Mouse (Mus musculus) kidney, embryonic 14.5 days (tissue): ENCODE measurements around the gene Parp12. TPM values are rescaled to one million over a fixed set of nuclear protein-coding genes. Genes with fewer than 3 reads are reported as not detected.

ENCODE experiments used
- ATAC-seq: fragments of 200-750 bp; cut with Nextera tagmentation; 2 replicates; pipeline ENCODE4 v1.8.0; 2017; ENCODE audit warnings: moderate number of reproducible peaks, mild to moderate bottlenecking, moderate TSS enrichment, moderate library complexity; ENCODE audit not compliant: low FRiP score, low TSS enrichment
- H3K27ac ChIP-seq: fragments of 300-500 bp; sonication (generic); 2 replicates; pipeline ENCODE4 v1.5.1; 2014; ENCODE audit warnings: low read depth, mild to moderate bottlenecking, low read length, moderate library complexity, mixed read lengths
- H3K27me3 ChIP-seq: fragments of 300-500 bp; sonication (generic); 2 replicates; pipeline ENCODE4 v1.6.1; 2014; ENCODE audit warnings: mild to moderate bottlenecking, low read length; ENCODE audit not compliant: control insufficient read depth, insufficient read depth
- H3K36me3 ChIP-seq: fragments of 300-500 bp; sonication (generic); 2 replicates; pipeline ENCODE4 v1.6.1; 2014; ENCODE audit warnings: low read length, mixed read lengths; ENCODE audit not compliant: control insufficient read depth, insufficient read depth
- H3K4me1 ChIP-seq: fragments of 300-500 bp; sonication (generic); 2 replicates; pipeline ENCODE4 v1.6.1; 2014; ENCODE audit warnings: low read length, mixed read lengths; ENCODE audit not compliant: control insufficient read depth, insufficient read depth
- H3K4me2 ChIP-seq: fragments of 300-500 bp; sonication (generic); replicated peaks from 2 replicates; pipeline ENCODE4 v1.6.1; 2014; ENCODE audit warnings: low read depth, mild to moderate bottlenecking, low read length
- H3K4me3 ChIP-seq: fragments of 300-500 bp; sonication (generic); 2 replicates; pipeline ENCODE4 v1.5.1; 2014; ENCODE audit warnings: mild to moderate bottlenecking, low read length
- H3K9ac ChIP-seq: fragments of 300-500 bp; sonication (generic); 2 replicates; pipeline ENCODE4 v1.6.1; 2014; ENCODE audit warnings: low read depth, mild to moderate bottlenecking, low read length, moderate library complexity
- H3K9me3 ChIP-seq: fragments of 300-500 bp; sonication (generic); 2 replicates; pipeline ENCODE4 v1.6.1; 2016; ENCODE audit warnings: low read length; ENCODE audit not compliant: control insufficient read depth
- WGBS: fragments of 180-500 bp; shearing (Covaris S2); extraction: QIAGEN DNeasy Blood & Tissue Kit; methylation state at CpG from one replicate; pipeline ENCODE4 v1.1.7; 2014; 5-methylcytosine and 5-hydroxymethylcytosine counted together
- polyA plus RNA-seq: library from polyadenylated mRNA; unstranded; fragments of >200 nt; fragmentation: Nextera tagmentation; extraction: Ambion mirVana; gene quantifications from 2 replicates; pipeline ENCODE4 v1.2.1, GENCODE M21; 2014

Gene Parp12
- 3.7 and 7.4 TPM in 2 replicates for polyA plus RNA-seq

DNA sequence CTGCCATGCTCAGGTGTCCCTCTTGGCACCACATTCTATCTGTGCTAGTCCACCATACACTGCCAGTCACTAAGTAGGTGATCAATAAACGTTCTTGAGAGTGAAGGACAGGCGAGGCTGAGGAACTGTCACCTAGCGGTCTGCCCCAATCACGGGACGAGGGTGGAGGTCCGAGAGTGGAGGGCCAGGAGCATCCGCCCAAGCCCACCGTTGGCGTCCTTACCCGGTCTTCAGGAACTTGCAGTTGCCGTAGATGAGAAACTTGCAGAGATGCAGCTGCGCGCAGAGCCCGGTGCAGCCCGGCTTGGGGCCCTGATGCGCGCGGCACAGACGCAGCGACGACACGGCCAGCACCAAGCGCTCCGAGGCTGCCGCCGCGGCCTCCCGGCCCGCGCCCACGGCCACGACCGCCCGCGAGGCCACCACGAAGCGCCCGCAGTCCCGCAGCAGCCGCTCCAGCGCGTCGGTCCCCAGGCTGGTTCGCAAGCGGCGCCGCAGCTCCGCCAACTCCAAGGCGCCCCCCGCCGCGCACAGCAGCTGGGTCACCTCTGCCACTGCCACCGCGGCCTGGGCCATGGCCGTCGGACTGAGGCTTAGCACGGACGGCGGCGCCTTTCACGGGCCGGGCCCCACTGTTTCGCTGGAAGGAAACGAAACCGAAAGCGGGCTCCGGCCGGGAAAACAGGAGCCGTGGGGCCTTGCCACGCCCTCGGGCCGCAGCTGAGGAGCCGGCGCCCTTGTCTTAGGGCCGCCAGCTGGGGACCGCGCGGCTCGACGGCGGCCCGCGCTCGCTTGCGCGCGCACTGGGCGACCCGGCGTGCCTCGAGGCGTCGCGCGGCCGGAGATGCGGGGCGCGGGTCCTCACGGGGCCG, at the start of gene Parp12:
Parp12 (minus strand) TSS at position 766 of the 872 bp plus-strand sequence.
- H3K27me3 ChIP-seq, result peaks cover 18% of the 10 kb centered on the region
- 4% methylated on average over 48 of the region's 101 CpGs for WGBS
- H3K27ac ChIP-seq, result 0 out of 2 replicates have a peak within 1 kb of the TSS, but pooled peaks have one; percentile 11
- H3K4me2 ChIP-seq, result peak within 1 kb of the TSS; percentile 53
- peak; percentile 85 for ATAC-seq
- 0 out of 2 replicates have a peak, but pooled peaks cover 3% of the 10 kb centered on the region for H3K4me1 ChIP-seq
- no peaks in the 10 kb centered on the region for H3K36me3 ChIP-seq
- H3K9ac ChIP-seq, result peak within 1 kb of the TSS; percentile 79
- peaks cover 5% of the 10 kb centered on the region; the same call in 1 of the 2 replicates for H3K9me3 ChIP-seq
- H3K4me3 ChIP-seq, result peak within 1 kb of the TSS; percentile 78

GRCm38 (mm10) chr6:39164891-39165290, 46.7 kb upstream of the Parp12 start:
- no peak for ATAC-seq
- Histone ChIP-seq H3K36me3 (peaks cover 24% of the 10 kb centered on the region; the same call in 1 of the 2 replicates), H3K9me3 (no peaks in the 10 kb centered on the region), H3K27me3 (no peaks in the 10 kb centered on the region), H3K4me2 (no peak overlapping the region), H3K9ac (no peak overlapping the region), H3K4me3 (no peak overlapping the region), H3K27ac (no peak overlapping the region), H3K4me1 (no peaks in the 10 kb centered on the region)
- 100% methylated on average over 1 of the region's 1 CpGs for WGBS

GRCm38 (mm10) chr6:39161975-39162374, 43.8 kb upstream of the Parp12 start:
- 92% methylated on average over 6 of the region's 6 CpGs for WGBS
- H3K36me3 ChIP-seq, result peaks cover 16% of the 10 kb centered on the region; the same call in 1 of the 2 replicates
- no peak for ATAC-seq

GRCm38 (mm10) chr6:39146041-39146440, 27.9 kb upstream of the Parp12 start:
- Histone ChIP-seq H3K4me1 (no peaks in the 10 kb centered on the region), H3K4me2 (no peak overlapping the region), H3K36me3 (peaks cover 64% of the 10 kb centered on the region), H3K27ac (no peak overlapping the region), H3K9me3 (no peaks in the 10 kb centered on the region), H3K27me3 (no peaks in the 10 kb centered on the region), H3K4me3 (no peak overlapping the region), H3K9ac (no peak overlapping the region)
- 57% methylated on average over 6 of the region's 6 CpGs for WGBS
- no peak for ATAC-seq

More at GRCm38 (mm10) chr6:39161975-39162374, 43.8 kb upstream of the Parp12 start:
- H3K27ac ChIP-seq, result no peak overlapping the region
- no peak overlapping the region for H3K9ac ChIP-seq
- H3K4me3 ChIP-seq, result no peak overlapping the region
- H3K27me3 ChIP-seq, result no peaks in the 10 kb centered on the region
- no peak overlapping the region for H3K4me2 ChIP-seq
- no peaks in the 10 kb centered on the region for H3K9me3 ChIP-seq
- no peaks in the 10 kb centered on the region for H3K4me1 ChIP-seq

GRCm38 (mm10) chr6:39132556-39132955, 14.4 kb upstream of the Parp12 start:
- no peak for ATAC-seq
- WGBS, result 60% methylated on average over 5 of the region's 5 CpGs
- Histone ChIP-seq H3K9me3 (peaks cover under 1% of the 10 kb centered on the region; the same call in 1 of the 2 replicates), H3K27ac (no peak overlapping the region), H3K4me3 (no peak overlapping the region), H3K9ac (no peak overlapping the region), H3K27me3 (no peaks in the 10 kb centered on the region), H3K4me1 (no peaks in the 10 kb centered on the region), H3K36me3 (peaks cover 10% of the 10 kb centered on the region; the same call in 1 of the 2 replicates), H3K4me2 (no peak overlapping the region)

- no peak overlapping the region for H3K9ac ChIP-seq
- H3K27me3 ChIP-seq, result no peaks in the 10 kb centered on the region
- H3K36me3 ChIP-seq, result peaks cover 10% of the 10 kb centered on the region; the same call in 1 of the 2 replicates
- H3K9me3 ChIP-seq, result peaks cover 3% of the 10 kb centered on the region; the same call in 1 of the 2 replicates
- no peak for ATAC-seq
- WGBS, result 41% methylated on average over 4 of the region's 4 CpGs
- no peak overlapping the region for H3K4me2 ChIP-seq
- H3K27ac ChIP-seq, result no peak overlapping the region
- H3K4me3 ChIP-seq, result no peak overlapping the region
- H3K4me1 ChIP-seq, result no peaks in the 10 kb centered on the region
Measured at GRCm38 (mm10) chr6:39131480-39131879, 13.3 kb upstream of the Parp12 start.

DNA sequence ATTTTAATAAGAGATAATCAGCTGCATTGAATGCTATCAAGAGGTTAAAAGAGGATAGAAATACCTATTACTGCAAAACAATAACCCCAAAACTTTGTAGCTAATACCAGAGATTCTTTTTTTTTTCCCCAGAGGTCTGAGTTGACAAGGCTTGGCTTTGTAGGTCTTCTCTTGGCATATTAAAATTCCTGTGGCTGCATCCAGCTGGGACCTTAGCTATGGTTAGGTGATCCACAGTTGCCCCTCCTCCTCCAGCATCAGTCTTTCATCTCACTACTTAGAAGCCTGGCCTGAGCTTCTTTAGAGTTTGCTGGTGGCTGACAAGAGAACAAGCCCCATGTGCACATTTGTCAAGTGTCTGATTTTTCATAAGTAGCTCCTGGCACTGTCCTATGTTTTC, 6.6 kb upstream of the Parp12 start:
- H3K4me3 ChIP-seq, result no peak overlapping the region
- H3K27ac ChIP-seq, result no peak overlapping the region
- H3K27me3 ChIP-seq, result no peaks in the 10 kb centered on the region
- peaks cover 3% of the 10 kb centered on the region; the same call in 1 of the 2 replicates for H3K9me3 ChIP-seq
- no peak overlapping the region for H3K4me2 ChIP-seq
- H3K9ac ChIP-seq, result no peak overlapping the region
- H3K4me1 ChIP-seq, result no peaks in the 10 kb centered on the region
- no peak for ATAC-seq
- no peaks in the 10 kb centered on the region for H3K36me3 ChIP-seq

DNA sequence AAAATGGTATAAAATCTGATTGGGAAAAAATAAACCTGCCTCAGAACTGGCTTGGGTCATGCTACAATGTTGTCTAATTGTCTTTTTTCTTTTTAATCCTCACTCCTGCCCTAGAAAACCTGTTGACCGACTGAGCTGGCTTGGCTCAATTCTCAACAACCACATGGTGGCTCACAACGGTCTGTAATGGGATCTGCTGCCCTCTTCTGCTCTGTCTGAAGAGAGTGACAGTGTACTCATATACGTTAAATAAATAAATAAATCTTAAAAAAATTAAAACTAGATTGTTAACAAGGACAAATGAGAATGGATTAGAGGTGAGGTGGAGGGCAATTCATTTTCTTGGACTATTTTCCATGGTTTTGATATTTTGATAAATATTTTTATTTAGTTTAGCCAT, 2.5 kb upstream of the Parp12 start:
- no peak for ATAC-seq
- 61% methylated on average over 3 of the region's 3 CpGs for WGBS
- 0 out of 2 replicates have a peak, but pooled peaks cover 3% of the 10 kb centered on the region for H3K4me1 ChIP-seq
- H3K9ac ChIP-seq, result no peak overlapping the region
- H3K27me3 ChIP-seq, result peaks cover 18% of the 10 kb centered on the region
- no peaks in the 10 kb centered on the region for H3K36me3 ChIP-seq
- no peak overlapping the region for H3K4me2 ChIP-seq
- H3K27ac ChIP-seq, result no peak overlapping the region
- H3K9me3 ChIP-seq, result peaks cover 5% of the 10 kb centered on the region; the same call in 1 of the 2 replicates
- no peak overlapping the region for H3K4me3 ChIP-seq

DNA sequence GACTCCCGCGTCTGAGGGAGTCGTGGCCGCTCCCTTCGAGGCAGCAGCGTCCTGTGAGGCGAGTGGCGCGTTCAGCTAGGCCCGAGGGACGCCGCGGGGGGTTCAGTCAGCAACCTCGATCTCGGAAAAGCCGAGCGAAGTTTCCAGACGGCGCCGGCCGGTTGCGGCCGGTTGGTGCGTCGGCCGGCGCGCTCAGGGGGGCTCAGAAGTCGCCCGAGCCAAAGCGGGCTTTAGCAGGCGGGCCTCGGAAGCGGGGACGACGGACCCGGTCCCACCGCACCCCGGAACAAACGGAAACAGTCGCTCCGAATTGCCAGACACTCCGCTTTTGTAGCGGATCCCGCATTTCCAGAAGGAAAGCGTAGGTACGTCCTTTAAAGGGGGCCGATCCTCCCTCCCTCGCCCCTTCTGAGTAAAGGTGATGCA, 320 bp upstream of the Parp12 start:
- WGBS, result 13% methylated on average over 49 of the region's 49 CpGs

More for the DNA sequence above, 320 bp upstream of the Parp12 start:
- Histone ChIP-seq H3K27ac (0 out of 2 replicates have a peak overlapping the region, but pooled peaks have one; percentile 11), H3K9ac (peak overlapping the region; percentile 79), H3K4me1 (0 out of 2 replicates have a peak, but pooled peaks cover 3% of the 10 kb centered on the region), H3K4me3 (peak overlapping the region; percentile 78), H3K36me3 (no peaks in the 10 kb centered on the region), H3K4me2 (peak overlapping the region; percentile 53), H3K9me3 (peaks cover 5% of the 10 kb centered on the region; the same call in 1 of the 2 replicates), H3K27me3 (peaks cover 18% of the 10 kb centered on the region)
- ATAC-seq, result no peak
